Mouse (Mus musculus): ENCODE results near the gene Lactbl1.

Gene Lactbl1

GRCm38 (mm10) chr4:136636511-136636910 lies 14.1 kb downstream of the Lactbl1 start:
- no peak for DNase-seq (ENCODE audit: low read depth, low spot score)

- DNase-seq (ENCODE audit: low read depth, low spot score): no peak
Measured at GRCm38 (mm10) chr4:136636983-136637562, 14.7 kb downstream of the Lactbl1 start.

GRCm38 (mm10) chr4:136637563-136638229 lies 15.3 kb downstream of the Lactbl1 start:
- DNase-seq (ENCODE audit: low read depth, low spot score): peak; percentile 69

GRCm38 (mm10) chr4:136638230-136638750 lies 15.9 kb downstream of the Lactbl1 start:
- DNase-seq (ENCODE audit: low read depth, low spot score): no peak

GRCm38 (mm10) chr4:136638890-136639289 lies 16.5 kb downstream of the Lactbl1 start:
- DNase-seq (ENCODE audit: low read depth, low spot score): peak; percentile 51

GRCm38 (mm10) chr4:136648922-136649479 lies 26.6 kb downstream of the Lactbl1 start:
- DNase-seq (ENCODE audit: low read depth, low spot score): peak; percentile 77

GRCm38 (mm10) chr4:136649480-136650196 lies 27.2 kb downstream of the Lactbl1 start:
- no peak for DNase-seq (ENCODE audit: low read depth, low spot score)

GRCm38 (mm10) chr4:136650261-136650660 lies 27.8 kb downstream of the Lactbl1 start:
- DNase-seq (ENCODE audit: low read depth, low spot score): no peak

- DNase-seq (ENCODE audit: low read depth, low spot score): peak; percentile 51
Measured at GRCm38 (mm10) chr4:136651357-136651811, 29.0 kb downstream of the Lactbl1 start.

GRCm38 (mm10) chr4:136651882-136652527 lies 29.6 kb downstream of the Lactbl1 start:
- peak; percentile 54 for DNase-seq (ENCODE audit: low read depth, low spot score)

GRCm38 (mm10) chr4:136652528-136652910 lies 30.1 kb downstream of the Lactbl1 start:
- DNase-seq (ENCODE audit: low read depth, low spot score): no peak

GRCm38 (mm10) chr4:136653019-136653418 lies 30.6 kb downstream of the Lactbl1 start:
- DNase-seq (ENCODE audit: low read depth, low spot score): no peak

GRCm38 (mm10) chr4:136653692-136654234 lies 31.3 kb downstream of the Lactbl1 start:
- no peak for DNase-seq (ENCODE audit: low read depth, low spot score)

- no peak for DNase-seq (ENCODE audit: low read depth, low spot score)
Measured at GRCm38 (mm10) chr4:136657914-136658313, 35.5 kb downstream of the Lactbl1 start.

GRCm38 (mm10) chr4:136665068-136665467 lies 42.6 kb downstream of the Lactbl1 start:
- no peak for DNase-seq (ENCODE audit: low read depth, low spot score)

- DNase-seq (ENCODE audit: low read depth, low spot score): no peak
Measured at GRCm38 (mm10) chr4:136666002-136666401, 43.6 kb downstream of the Lactbl1 start.

- no peak for DNase-seq (ENCODE audit: low read depth, low spot score)
Measured at GRCm38 (mm10) chr4:136667757-136668156, 45.3 kb downstream of the Lactbl1 start.

GRCm38 (mm10) chr4:136672335-136673090 lies 50.1 kb downstream of the Lactbl1 start:
- no peak for DNase-seq (ENCODE audit: low read depth, low spot score)

- DNase-seq (ENCODE audit: low read depth, low spot score): no peak
Measured at GRCm38 (mm10) chr4:136675439-136675838, 53.0 kb downstream of the Lactbl1 start.

GRCm38 (mm10) chr4:136678480-136678879 lies 56.1 kb downstream of the Lactbl1 start:
- peak; percentile 80 for DNase-seq (ENCODE audit: low read depth, low spot score)

GRCm38 (mm10) chr4:136679221-136679620 lies 56.8 kb downstream of the Lactbl1 start:
- no peak for DNase-seq (ENCODE audit: low read depth, low spot score)
